Mouse (Mus musculus) thymus, adult 2 months (tissue): Measurements from ENCODE around the gene Banf2.

Experiments
- CTCF ChIP-seq: fragments of 200-500 bp; IDR thresholded peaks from 2 replicates; pipeline ENCODE4 v1.5.1; 2012; ENCODE audit warnings: mild to moderate bottlenecking, control low read depth, low read length, moderate library complexity, borderline replicate concordance; ENCODE audit not compliant: control insufficient read depth, poor library complexity, insufficient read depth; ENCODE audit errors: extremely low read depth
- POLR2A ChIP-seq: fragments of 200-500 bp; IDR thresholded peaks from 2 replicates; pipeline ENCODE4 v1.6.1; 2012; ENCODE audit warnings: mild to moderate bottlenecking, low read length, control low read depth, moderate library complexity; ENCODE audit not compliant: control insufficient read depth, poor library complexity, insufficient read depth; ENCODE audit errors: extremely low read depth

DNA sequence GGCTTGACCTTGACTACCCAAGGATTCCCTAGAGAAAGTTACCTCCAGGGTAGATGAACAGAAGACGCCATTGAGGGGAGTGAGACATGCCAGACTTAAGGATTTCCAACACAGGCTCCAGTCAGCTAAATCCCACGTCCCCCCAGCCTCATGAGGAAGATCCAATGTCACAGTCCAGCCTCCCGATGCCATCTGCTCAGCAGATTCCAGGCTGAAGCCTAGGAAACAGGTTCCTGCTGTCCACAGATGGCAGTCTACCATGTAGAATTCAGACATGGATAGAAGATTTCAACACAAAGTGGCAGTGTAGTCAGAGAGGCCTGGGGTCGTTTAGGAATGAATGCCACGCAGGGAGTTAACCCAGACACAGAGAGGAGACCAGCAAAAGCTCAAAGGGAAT, 18.4 kb upstream of the Banf2 start:
- no peak for TF ChIP-seq POLR2A
- no peak for TF ChIP-seq CTCF
